Mouse (Mus musculus) thymus, postnatal 25 days (tissue): ENCODE measurements around the gene Ntm.

Source experiments
- DNase-seq: peaks from one replicate; pipeline ENCODE4 v3.0.0; 2022

Gene Ntm

GRCm38 (mm10) chr9:29215796-29216195, 747.1 kb downstream of the Ntm start:
- DNase-seq: no peak

GRCm38 (mm10) chr9:29215241-29215640, 747.7 kb downstream of the Ntm start:
- no peak for DNase-seq

DNA sequence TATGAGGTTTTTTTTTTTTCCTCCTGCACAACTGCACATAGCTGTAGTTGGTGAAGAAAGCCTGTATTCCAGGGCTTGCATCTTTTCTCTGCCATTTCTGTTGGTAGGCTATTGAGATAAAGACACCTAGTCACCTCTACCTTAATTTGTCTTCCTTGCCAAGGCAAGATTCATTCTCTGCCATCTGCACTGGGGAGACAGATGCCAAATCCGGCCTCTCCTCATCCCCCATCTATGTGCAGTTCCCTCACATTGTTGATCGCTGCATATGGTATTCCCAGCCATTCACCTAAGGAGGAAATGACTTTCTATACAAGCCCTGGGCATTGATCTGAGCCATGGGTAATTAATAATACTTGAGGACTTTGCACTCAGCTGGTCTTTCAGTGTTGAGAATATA, 753.7 kb downstream of the Ntm start:
- no peak for DNase-seq

GRCm38 (mm10) chr9:29208142-29208541, 754.8 kb downstream of the Ntm start:
- DNase-seq: no peak

DNA sequence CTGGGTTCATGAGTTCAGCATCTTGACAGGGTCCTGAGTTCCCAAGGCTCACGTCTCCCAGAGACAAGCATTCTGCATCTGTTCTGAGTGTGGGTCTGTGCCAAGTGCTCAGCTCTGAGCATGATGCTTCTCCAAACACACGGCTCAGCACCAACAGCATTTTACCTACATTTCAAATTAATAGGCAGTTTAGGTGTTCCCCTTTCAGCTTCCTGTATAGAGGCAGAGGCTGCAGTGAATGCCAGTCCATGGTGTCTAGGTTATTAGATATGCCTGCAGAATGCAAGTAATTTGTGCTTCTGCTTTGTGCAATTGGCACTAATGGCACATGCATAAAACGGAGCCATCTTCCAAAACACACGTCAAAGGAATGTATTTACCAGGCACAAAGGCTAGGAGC, 757.3 kb downstream of the Ntm start:
- DNase-seq: no peak

DNA sequence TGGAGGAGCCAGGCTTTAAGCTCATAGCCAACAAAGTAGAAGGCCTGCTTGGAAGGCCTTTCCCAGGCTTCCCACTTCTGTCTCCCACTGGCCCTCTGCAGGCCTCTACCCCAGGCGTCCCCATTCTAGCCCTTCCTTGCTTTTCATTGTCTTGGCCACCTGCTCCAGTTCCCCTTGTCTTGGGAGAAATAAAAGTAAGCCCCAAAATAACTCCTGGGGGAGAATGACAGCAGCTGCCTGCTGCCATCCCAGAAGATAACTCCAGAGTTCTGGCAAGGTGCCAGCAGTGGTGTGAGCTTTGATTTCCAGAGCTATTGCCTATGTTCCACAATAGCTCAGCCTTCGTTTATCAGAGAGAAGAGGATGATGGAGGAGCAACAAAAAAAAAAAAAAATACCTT, 760.7 kb downstream of the Ntm start:
- no peak for DNase-seq

GRCm38 (mm10) chr9:29201163-29202053, 761.5 kb downstream of the Ntm start:
- no peak for DNase-seq

DNA sequence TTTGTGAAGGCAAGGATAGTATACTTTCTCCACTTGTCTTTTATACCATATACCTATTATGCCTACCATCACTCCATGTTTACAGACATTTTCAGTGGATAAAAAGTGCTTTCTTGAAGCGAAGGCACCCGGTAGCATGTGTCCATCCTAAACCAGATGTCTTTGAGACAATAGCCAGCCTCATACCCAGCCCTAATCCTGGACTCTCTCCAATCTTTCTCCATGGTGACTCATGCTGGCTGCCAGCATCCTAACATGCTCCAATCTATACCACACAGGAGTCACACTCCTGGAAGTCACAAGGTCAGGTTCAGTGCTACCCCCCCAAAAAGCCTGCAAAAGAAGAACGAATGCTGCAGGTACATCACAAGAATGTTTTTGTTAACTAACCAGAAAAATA, 765.9 kb downstream of the Ntm start:
- no peak for DNase-seq

DNA sequence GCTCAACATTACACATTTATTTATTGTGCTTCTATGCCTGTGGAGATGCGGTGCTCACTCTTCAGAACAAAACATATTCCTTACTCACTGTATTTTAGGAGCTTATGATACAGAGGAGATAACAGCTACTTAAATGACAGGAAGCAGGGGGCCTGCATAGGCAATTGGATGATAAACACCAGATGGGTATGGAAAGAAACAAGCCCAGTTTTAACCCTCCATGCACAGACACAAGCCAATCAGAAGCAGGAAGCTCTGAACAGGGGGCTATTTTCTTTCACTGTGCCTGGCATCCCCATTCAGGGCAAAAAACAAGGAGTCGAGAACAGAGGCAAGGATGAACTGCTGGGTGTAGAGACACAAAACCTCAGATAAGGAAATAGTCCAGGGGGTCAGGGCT, 768.7 kb downstream of the Ntm start:
- no peak for DNase-seq

DNA sequence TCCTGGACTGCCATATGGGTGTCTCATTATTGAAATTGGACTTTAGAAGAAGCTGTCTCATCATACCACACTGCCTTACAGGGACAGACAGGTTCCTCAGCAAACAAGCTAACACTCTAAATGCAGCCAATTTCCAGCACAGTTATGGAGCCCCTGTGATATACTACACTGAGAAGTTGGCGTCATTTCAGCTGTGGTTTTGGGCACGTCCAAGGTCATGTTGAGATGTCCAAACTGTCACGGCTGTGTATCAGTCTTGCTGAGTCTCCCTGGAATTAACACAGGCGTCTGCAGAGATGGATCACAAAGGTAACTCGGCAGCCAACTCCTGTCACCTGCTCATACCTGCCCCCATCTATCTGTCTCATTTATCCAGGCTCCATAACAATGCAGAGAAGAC, 779.9 kb downstream of the Ntm start:
- no peak for DNase-seq

GRCm38 (mm10) chr9:29181661-29182060, 781.3 kb downstream of the Ntm start:
- no peak for DNase-seq

- DNase-seq: no peak
Observed at GRCm38 (mm10) chr9:29165731-29166130, 797.2 kb downstream of the Ntm start.

DNA sequence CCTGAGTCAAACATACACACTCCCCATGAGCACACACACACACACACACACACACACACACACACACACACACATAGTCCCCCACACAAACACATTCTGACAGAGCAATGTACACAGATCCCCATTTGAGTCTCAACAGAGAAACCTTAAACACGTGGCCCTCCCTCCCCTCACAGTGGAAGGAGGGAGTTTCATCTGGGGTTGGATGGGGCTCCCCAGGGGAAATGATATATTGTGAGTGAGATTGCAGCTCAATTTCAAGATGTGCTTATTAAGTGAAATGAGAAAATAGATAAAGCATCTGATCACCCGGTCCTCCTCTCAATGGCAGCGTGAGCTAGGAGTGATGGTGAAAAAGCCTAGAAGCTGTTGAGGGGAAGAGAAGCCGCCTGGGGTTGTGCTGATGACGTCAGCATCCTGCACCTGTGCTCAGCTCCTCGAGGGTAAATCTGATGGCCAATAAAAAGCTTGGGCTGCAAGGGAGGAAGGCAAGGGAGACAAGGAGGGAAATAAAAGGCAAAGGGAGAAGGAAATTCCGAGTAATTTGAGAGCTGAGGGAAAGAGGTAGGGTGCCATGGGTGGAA, 801.8 kb downstream of the Ntm start:
- DNase-seq: no peak

GRCm38 (mm10) chr9:29145901-29146300, 817.0 kb downstream of the Ntm start:
- no peak for DNase-seq

GRCm38 (mm10) chr9:29136039-29136438, 826.9 kb downstream of the Ntm start:
- no peak for DNase-seq

- DNase-seq: no peak
Observed at GRCm38 (mm10) chr9:29130717-29131292, 832.1 kb downstream of the Ntm start.

DNA sequence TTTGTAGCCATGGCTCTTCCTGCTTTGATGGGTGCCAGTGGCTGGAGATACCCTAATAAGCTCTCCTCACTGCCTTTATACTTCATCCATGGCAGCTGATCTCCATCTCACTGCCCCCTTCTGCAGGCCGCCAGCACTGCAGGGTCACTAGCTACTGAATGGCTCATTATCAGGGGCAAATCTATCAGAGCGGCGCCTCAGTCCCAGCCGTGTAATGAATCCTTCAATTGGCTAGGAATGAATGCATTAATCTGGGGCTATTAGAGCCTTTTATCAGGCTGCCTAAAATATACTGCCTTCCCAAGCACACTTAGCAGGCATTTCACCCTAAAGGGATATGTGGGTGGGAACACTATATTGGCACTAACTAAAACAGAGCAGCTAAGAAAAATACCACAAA, 832.6 kb downstream of the Ntm start:
- no peak for DNase-seq

DNA sequence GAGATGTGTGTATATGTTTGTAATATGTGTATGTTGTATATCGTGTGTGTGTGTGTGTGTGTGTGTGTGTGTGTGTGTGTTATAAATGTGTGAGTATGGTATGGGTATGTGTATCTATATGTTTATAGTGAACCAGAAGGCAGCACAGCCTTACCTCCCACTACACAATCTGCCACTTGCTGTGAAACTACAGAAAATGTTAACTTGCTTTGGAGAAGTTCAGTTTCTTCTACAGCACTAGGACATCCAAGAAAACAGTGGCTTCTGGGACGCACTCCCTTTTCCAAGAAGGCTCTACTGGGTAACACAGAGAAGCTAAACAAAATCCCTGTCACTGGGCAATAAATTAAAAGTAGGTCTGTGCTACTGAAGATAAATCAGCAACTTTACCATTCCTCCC, 834.5 kb downstream of the Ntm start:
- DNase-seq: no peak

- DNase-seq: no peak
Observed at GRCm38 (mm10) chr9:29124455-29124854, 838.5 kb downstream of the Ntm start.

- no peak for DNase-seq
Observed at GRCm38 (mm10) chr9:29123828-29124227, 839.1 kb downstream of the Ntm start.

GRCm38 (mm10) chr9:29117561-29118112, 845.3 kb downstream of the Ntm start:
- no peak for DNase-seq

GRCm38 (mm10) chr9:29115337-29115736, 847.6 kb downstream of the Ntm start:
- no peak for DNase-seq

DNA sequence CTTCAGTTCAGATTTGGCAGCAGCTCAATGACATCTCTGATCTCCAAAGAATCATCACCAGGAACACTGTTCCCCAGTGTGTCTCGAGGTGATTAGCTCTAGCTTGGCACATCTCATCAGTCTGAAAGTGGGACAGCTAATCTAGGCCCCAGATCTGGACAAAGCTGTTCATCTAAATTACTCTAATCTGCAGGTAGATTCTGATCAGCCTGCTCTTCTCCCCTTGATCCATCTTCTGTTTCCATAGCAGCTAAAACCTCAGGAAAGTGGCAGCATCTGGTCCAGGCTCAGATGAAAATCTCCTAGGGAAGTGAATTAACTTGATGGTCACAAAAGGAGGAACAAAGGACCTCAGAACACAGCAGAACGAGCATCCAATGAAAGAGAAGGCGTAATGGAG, 856.2 kb downstream of the Ntm start:
- DNase-seq: no peak

GRCm38 (mm10) chr9:29104442-29104841, 858.5 kb downstream of the Ntm start:
- DNase-seq: no peak
